Mouse (Mus musculus) heart, adult 2 months (tissue): ENCODE results near the gene Zfp423.

Source experiments
- CTCF ChIP-seq: fragments of 200-600 bp; IDR thresholded peaks from 2 replicates; pipeline ENCODE4 v1.8.1; 2022; ENCODE audit warnings: antibody characterized with exemption, mild to moderate bottlenecking, moderate library complexity
- EP300 ChIP-seq: fragments of 200-500 bp; IDR thresholded peaks from 2 replicates; pipeline ENCODE4 v1.6.1; 2011; ENCODE audit warnings: low read depth, low read length, control low read depth; ENCODE audit not compliant: insufficient read depth

GRCm38 (mm10) chr8:87984032-87984431 is 24.6 kb upstream of the Zfp423 start:
- no peak for TF ChIP-seq CTCF
- TF ChIP-seq EP300 = no peak
